Mouse (Mus musculus): Measurements from ENCODE around the gene Ikzf2. TPM values are rescaled to one million over a fixed set of nuclear protein-coding genes. Genes with fewer than 3 reads are reported as not detected.

Gene Ikzf2
- polyA plus RNA-seq, 1 experiment from 2014 or later, result 0.88 TPM

- no peaks in the 10 kb centered on the region for H3K4me1 ChIP-seq (ENCODE audit: insufficient read depth, low read depth, low read length)
- no peaks in the 10 kb centered on the region for H3K9me3 ChIP-seq (ENCODE audit: low read length)
- no peak overlapping the region for H3K27ac ChIP-seq (ENCODE audit: low read length)
- ATAC-seq, result no peak
- no peak overlapping the region for H3K4me3 ChIP-seq (ENCODE audit: low read depth, low read length)
- 70% methylated on average over 4 of the region's 4 CpGs for WGBS
- H3K9ac ChIP-seq (replicated peaks; ENCODE audit: low read depth), result no peak overlapping the region
- no peaks in the 10 kb centered on the region for H3K27me3 ChIP-seq (replicated peaks; ENCODE audit: insufficient read depth, low read length)
- DNase-seq (ENCODE audit: low spot score), result no peak
- TF ChIP-seq CTCF (IDR thresholded peaks at IDR 0.05), result no peak
- H3K4me2 ChIP-seq (replicated peaks; ENCODE audit: low read depth, low read length), result no peak overlapping the region
- no peaks in the 10 kb centered on the region for H3K36me3 ChIP-seq (ENCODE audit: insufficient read depth, low read length)
These were observed 6.5 kb downstream of the Ikzf2 start for GRCm38 (mm10) chr1:69680501-69680900.

- H3K4me1 ChIP-seq (ENCODE audit: insufficient read depth, low read depth, low read length), result no peaks in the 10 kb centered on the region
- no peak overlapping the region for H3K4me2 ChIP-seq (replicated peaks; ENCODE audit: low read depth, low read length)
- H3K9ac ChIP-seq (replicated peaks; ENCODE audit: low read depth), result no peak overlapping the region
- H3K27ac ChIP-seq (ENCODE audit: low read length), result no peak overlapping the region
- H3K36me3 ChIP-seq (ENCODE audit: insufficient read depth, low read length), result no peaks in the 10 kb centered on the region
- DNase-seq (ENCODE audit: low spot score) (no peak), ATAC-seq (no peak)
- H3K9me3 ChIP-seq (ENCODE audit: low read length), result no peaks in the 10 kb centered on the region
- WGBS, result 87% methylated on average over 10 of the region's 10 CpGs
- no peak overlapping the region for H3K4me3 ChIP-seq (ENCODE audit: low read depth, low read length)
- no peak for TF ChIP-seq CTCF (IDR thresholded peaks at IDR 0.05)
- no peak for TF ChIP-seq EP300 (IDR thresholded peaks at IDR 0.05)
- H3K27me3 ChIP-seq (replicated peaks; ENCODE audit: insufficient read depth, low read length), result no peaks in the 10 kb centered on the region
These were observed 17.1 kb downstream of the Ikzf2 start for GRCm38 (mm10) chr1:69669897-69670404.

DNA sequence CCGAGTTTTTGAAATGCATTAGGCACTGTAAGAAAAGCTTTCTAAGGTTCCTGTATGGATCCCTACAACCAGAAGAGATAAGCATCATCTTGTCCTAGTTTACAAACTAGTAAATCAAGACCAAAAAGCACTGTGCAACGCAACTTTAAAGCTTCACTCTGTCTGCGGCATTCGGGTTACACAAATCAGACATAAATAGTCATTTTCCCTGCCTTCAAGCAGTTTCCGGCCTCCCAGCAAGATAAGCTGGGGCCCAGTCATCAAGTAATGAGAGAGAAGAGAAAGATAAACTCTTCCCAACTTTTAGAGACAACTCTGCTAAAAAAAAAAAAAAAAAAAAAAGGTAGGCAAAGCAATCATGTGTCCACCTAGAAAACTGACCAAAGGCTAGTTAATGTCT lies 19.6 kb downstream of the Ikzf2 start:
- Histone ChIP-seq H3K4me1 (ENCODE audit: insufficient read depth, low read depth, low read length) (no peaks in the 10 kb centered on the region), H3K4me2 (replicated peaks; ENCODE audit: low read depth, low read length) (no peak overlapping the region), H3K36me3 (ENCODE audit: insufficient read depth, low read length) (no peaks in the 10 kb centered on the region), H3K4me3 (ENCODE audit: low read depth, low read length) (no peak overlapping the region), H3K9ac (replicated peaks; ENCODE audit: low read depth) (no peak overlapping the region), H3K27ac (ENCODE audit: low read length) (no peak overlapping the region), H3K27me3 (replicated peaks; ENCODE audit: insufficient read depth, low read length) (no peaks in the 10 kb centered on the region), H3K9me3 (ENCODE audit: low read length) (no peaks in the 10 kb centered on the region)
- ATAC-seq (no peak), DNase-seq (ENCODE audit: low spot score) (no peak)
- 51% methylated on average over 5 of the region's 5 CpGs for WGBS
- TF ChIP-seq CTCF (IDR thresholded peaks at IDR 0.05) (no peak), EP300 (IDR thresholded peaks at IDR 0.05) (no peak)

GRCm38 (mm10) chr1:69659779-69660178 lies 27.3 kb downstream of the Ikzf2 start:
- no peak overlapping the region for H3K27ac ChIP-seq (ENCODE audit: low read length)
- no peak overlapping the region for H3K4me2 ChIP-seq (replicated peaks; ENCODE audit: low read depth, low read length)
- ATAC-seq, result no peak
- no peaks in the 10 kb centered on the region for H3K27me3 ChIP-seq (replicated peaks; ENCODE audit: insufficient read depth, low read length)
- TF ChIP-seq CTCF (IDR thresholded peaks at IDR 0.05) (no peak), EP300 (IDR thresholded peaks at IDR 0.05) (no peak)
- no peak overlapping the region for H3K4me3 ChIP-seq (ENCODE audit: low read depth, low read length)
- no peak for DNase-seq (ENCODE audit: low spot score)
- H3K9ac ChIP-seq (replicated peaks; ENCODE audit: low read depth), result no peak overlapping the region
- WGBS, result 53% methylated on average over 2 of the region's 2 CpGs
- H3K9me3 ChIP-seq (ENCODE audit: low read length), result no peaks in the 10 kb centered on the region
- H3K4me1 ChIP-seq (ENCODE audit: insufficient read depth, low read depth, low read length), result no peaks in the 10 kb centered on the region
- no peaks in the 10 kb centered on the region for H3K36me3 ChIP-seq (ENCODE audit: insufficient read depth, low read length)

GRCm38 (mm10) chr1:69658051-69658450 lies 29.0 kb downstream of the Ikzf2 start:
- Histone ChIP-seq H3K36me3 (ENCODE audit: insufficient read depth, low read length) (no peaks in the 10 kb centered on the region), H3K9ac (replicated peaks; ENCODE audit: low read depth) (no peak overlapping the region), H3K9me3 (ENCODE audit: low read length) (no peaks in the 10 kb centered on the region), H3K4me3 (ENCODE audit: low read depth, low read length) (no peak overlapping the region), H3K27me3 (replicated peaks; ENCODE audit: insufficient read depth, low read length) (no peaks in the 10 kb centered on the region), H3K27ac (ENCODE audit: low read length) (no peak overlapping the region), H3K4me1 (ENCODE audit: insufficient read depth, low read depth, low read length) (no peaks in the 10 kb centered on the region), H3K4me2 (replicated peaks; ENCODE audit: low read depth, low read length) (no peak overlapping the region)
- ATAC-seq, result no peak
- TF ChIP-seq EP300 (IDR thresholded peaks at IDR 0.05) (no peak), CTCF (IDR thresholded peaks at IDR 0.05) (no peak)
- WGBS, result 46% methylated on average over 6 of the region's 6 CpGs
- no peak for DNase-seq (ENCODE audit: low spot score)

- Histone ChIP-seq H3K27ac (ENCODE audit: low read length) (no peak overlapping the region), H3K9me3 (ENCODE audit: low read length) (no peaks in the 10 kb centered on the region), H3K27me3 (replicated peaks; ENCODE audit: insufficient read depth, low read length) (no peaks in the 10 kb centered on the region), H3K4me2 (replicated peaks; ENCODE audit: low read depth, low read length) (no peak overlapping the region; the same call in 1 of the 2 replicates), H3K36me3 (ENCODE audit: insufficient read depth, low read length) (no peaks in the 10 kb centered on the region), H3K4me1 (ENCODE audit: insufficient read depth, low read depth, low read length) (no peaks in the 10 kb centered on the region), H3K4me3 (ENCODE audit: low read depth, low read length) (no peak overlapping the region), H3K9ac (replicated peaks; ENCODE audit: low read depth) (no peak overlapping the region)
- no peak for DNase-seq (ENCODE audit: low spot score)
- no peak for ATAC-seq
- 56% methylated on average over 3 of the region's 3 CpGs for WGBS
- TF ChIP-seq CTCF (IDR thresholded peaks at IDR 0.05) (no peak), EP300 (IDR thresholded peaks at IDR 0.05) (no peak)
These were observed 29.6 kb downstream of the Ikzf2 start for GRCm38 (mm10) chr1:69657455-69657854.

GRCm38 (mm10) chr1:69656929-69657328 lies 30.1 kb downstream of the Ikzf2 start:
- Histone ChIP-seq H3K4me2 (replicated peaks; ENCODE audit: low read depth, low read length) (peak overlapping the region; percentile 8; the same call in 1 of the 2 replicates), H3K9ac (replicated peaks; ENCODE audit: low read depth) (no peak overlapping the region), H3K27ac (ENCODE audit: low read length) (no peak overlapping the region), H3K4me1 (ENCODE audit: insufficient read depth, low read depth, low read length) (no peaks in the 10 kb centered on the region), H3K9me3 (ENCODE audit: low read length) (no peaks in the 10 kb centered on the region), H3K27me3 (replicated peaks; ENCODE audit: insufficient read depth, low read length) (no peaks in the 10 kb centered on the region), H3K36me3 (ENCODE audit: insufficient read depth, low read length) (no peaks in the 10 kb centered on the region), H3K4me3 (ENCODE audit: low read depth, low read length) (no peak overlapping the region)
- TF ChIP-seq EP300 (IDR thresholded peaks at IDR 0.05) (no peak), CTCF (IDR thresholded peaks at IDR 0.05) (no peak)
- 19% methylated on average over 16 of the region's 16 CpGs for WGBS
- peak; percentile 30 for DNase-seq (ENCODE audit: low spot score)
- peak; percentile 71 for ATAC-seq

All from lung, postnatal 0 days (tissue).